Mouse (Mus musculus) CD4-positive helper T cell, adult 2 months (primary cell): ENCODE results near the gene Klhl23.
A peak's percentile ranks its signal among the peaks of the same experiment; 100 is the strongest.
"Not testable (repeated sequence)": the region's sequence is repeated elsewhere in the genome, so short reads cannot be mapped to it uniquely, and the experiment has no call there.

Experiments
- DNase-seq: peaks from one replicate; pipeline ENCODE4 v3.0.0-alpha.2; 2012; ENCODE audit warnings: low read depth, missing footprints, low spot score

Klhl23 gene

DNA sequence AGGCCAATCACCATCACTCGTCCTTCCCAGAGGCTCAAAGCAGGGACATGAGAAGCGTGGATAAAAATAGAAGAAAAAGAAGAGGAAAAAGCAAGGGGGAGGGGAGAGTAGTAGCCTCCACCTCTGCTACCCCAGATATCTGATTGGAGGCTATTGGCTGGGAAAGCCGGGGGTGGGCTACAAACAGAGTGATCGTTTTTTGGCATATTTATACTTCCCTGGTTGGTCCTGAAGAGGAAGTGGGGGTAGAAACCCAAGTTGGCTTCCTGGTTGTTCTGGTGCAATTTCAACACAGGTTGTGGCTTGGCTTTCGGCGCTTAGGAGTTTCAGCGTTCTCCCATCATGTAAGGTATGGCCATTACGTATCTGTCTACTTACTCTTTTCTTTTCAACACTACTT, at the start of gene Klhl23:
Gene Klhl23 (plus strand): TSS at position 234 of the 400 bp plus-strand sequence.
- no peak for DNase-seq

DNA sequence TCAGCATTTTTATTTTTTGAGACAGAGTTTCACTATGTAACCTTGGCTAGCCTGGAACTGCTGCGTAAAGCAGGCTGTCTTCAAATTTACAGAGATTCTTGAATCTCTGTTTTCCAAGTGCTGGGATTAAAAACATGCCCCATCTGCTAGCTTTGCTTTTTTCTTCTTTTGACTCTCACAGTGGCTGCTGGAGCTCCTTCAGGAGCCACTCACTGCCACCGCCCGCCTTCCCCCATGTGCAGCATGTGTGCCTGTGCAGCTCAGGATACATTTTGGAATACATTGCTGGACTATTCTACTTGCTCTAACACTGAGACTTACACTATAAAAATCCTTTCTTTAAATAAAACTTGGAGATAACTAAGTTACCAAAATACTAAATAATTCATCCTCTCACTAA, 48.4 kb upstream of the Klhl23 start:
- no peak for DNase-seq

- peak; percentile 42 for DNase-seq
Measured at GRCm38 (mm10) chr2:69777985-69778835, 43.5 kb upstream of the Klhl23 start.

- peak; percentile 82 for DNase-seq
Measured at GRCm38 (mm10) chr2:69778836-69779177, 42.9 kb upstream of the Klhl23 start.

- no peak for DNase-seq
Measured at GRCm38 (mm10) chr2:69788974-69789373, 32.8 kb upstream of the Klhl23 start.

- DNase-seq = peak; percentile 98
Measured at GRCm38 (mm10) chr2:69789429-69790069, 32.2 kb upstream of the Klhl23 start, which contains the start of the genes Ccdc173 and Phospho2. Gene Ccdc173, minus strand, starts transcription at chr2:69789575. Gene Phospho2, plus strand, starts transcription at chr2:69789623.

GRCm38 (mm10) chr2:69790285-69790684, 31.5 kb upstream of the Klhl23 start:
- peak; percentile 88 for DNase-seq

DNA sequence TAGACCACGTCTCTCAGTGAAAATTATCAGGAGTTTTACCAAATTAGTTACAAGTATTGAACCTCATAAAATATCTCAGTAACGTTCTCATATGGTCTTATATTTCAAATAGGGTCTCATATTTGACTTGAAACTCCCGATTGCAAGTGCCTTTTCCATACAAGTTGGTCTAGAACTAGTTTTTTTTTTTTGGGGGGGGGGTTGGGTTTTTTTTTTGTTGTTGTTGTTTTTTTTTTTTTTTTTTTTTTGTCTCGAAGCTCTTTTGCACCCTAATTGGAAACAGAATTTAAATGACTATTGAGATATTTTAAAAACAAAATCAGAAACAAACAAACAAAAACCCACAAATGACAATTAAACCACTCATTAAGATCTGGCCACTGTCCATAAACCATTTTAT, 31.0 kb upstream of the Klhl23 start:
- no peak for DNase-seq

DNA sequence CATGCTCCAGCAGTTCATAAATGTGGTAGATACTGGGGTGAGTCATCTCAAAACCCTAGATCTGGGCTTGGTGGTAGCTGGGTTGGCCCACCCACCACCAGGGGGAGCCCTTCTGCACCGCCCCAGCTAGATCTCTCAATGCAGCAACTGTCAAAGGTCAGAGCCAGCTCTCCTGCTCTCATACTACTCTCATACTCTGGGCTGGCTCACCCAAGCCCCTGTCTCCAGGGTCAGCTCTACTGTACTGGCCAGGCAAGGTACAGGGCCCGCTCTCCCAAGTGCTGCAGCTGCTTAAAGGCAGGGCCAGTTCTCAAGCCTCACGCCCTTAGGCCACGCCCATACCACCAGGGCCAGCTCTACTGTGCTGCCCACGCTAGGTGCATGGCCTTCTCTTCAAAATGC, 18.8 kb upstream of the Klhl23 start:
- DNase-seq = peak; percentile 80

DNA sequence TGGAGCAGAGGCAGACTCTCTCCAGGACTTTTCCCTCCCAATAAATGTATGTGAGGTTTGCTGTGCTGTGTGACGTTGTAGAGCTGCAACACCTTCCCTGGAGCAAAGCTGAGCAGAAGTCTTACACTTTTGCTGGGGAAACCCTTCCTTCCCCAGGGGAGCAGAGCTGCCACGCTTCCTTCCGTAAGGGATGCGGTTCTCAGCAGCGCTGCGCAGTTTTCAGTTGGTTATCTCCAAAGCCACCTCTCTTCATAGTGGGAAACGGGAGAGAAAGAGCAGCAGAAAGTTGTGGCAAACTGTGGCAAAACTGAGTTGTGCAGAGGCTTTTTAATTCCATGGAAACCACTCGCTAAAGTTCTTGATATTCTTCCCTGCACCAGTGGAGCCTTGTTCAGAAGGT, 18.0 kb upstream of the Klhl23 start:
- no peak for DNase-seq

GRCm38 (mm10) chr2:69804663-69805062, 17.1 kb upstream of the Klhl23 start:
- not testable (repeated sequence) for DNase-seq

- no peak for DNase-seq
Measured at GRCm38 (mm10) chr2:69810169-69810568, 11.6 kb upstream of the Klhl23 start.

DNA sequence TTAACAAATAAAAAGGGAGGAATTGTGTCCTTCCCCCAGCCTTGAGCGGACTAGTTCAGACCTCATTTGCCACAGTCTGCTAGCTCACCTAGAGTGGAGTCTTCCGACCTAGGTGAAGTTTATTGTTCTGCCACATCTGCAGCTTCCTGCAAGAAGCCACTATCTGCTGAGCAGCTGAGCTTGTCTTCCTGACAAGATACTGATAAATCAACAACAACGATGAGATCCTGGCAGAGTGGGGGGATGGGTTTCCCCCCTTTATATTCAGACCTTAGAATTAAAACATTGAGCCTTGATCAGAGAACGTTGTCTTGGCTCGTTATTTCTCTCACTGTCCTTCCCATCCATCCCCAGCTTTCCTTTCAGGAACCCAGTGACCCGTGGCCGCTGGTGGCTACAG, 10.4 kb upstream of the Klhl23 start:
- DNase-seq = not testable (repeated sequence)

- no peak for DNase-seq
Measured at GRCm38 (mm10) chr2:69816575-69816974, 5.2 kb upstream of the Klhl23 start.

GRCm38 (mm10) chr2:69818350-69819085, 3.2 kb upstream of the Klhl23 start:
- DNase-seq = no peak

DNA sequence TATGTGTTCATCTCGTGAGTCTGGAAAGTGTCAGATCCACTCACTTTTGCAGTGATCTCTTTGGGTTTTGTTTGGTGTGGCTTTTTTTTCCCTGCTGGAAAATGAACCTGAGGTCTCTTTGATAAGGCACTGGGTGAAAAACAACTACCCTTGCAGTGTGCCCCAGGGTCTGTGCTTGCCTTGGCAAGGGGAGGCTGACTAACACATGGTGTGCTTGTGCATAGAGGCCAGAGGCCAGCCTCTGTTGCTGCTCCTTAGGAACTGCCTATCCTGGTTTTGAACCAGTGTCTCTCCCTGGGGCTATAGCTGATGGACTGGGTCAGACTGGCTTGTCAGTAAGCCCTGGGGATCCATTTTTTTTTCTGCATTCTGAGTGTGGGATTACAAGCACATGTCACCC, 1.5 kb upstream of the Klhl23 start:
- no peak for DNase-seq

DNA sequence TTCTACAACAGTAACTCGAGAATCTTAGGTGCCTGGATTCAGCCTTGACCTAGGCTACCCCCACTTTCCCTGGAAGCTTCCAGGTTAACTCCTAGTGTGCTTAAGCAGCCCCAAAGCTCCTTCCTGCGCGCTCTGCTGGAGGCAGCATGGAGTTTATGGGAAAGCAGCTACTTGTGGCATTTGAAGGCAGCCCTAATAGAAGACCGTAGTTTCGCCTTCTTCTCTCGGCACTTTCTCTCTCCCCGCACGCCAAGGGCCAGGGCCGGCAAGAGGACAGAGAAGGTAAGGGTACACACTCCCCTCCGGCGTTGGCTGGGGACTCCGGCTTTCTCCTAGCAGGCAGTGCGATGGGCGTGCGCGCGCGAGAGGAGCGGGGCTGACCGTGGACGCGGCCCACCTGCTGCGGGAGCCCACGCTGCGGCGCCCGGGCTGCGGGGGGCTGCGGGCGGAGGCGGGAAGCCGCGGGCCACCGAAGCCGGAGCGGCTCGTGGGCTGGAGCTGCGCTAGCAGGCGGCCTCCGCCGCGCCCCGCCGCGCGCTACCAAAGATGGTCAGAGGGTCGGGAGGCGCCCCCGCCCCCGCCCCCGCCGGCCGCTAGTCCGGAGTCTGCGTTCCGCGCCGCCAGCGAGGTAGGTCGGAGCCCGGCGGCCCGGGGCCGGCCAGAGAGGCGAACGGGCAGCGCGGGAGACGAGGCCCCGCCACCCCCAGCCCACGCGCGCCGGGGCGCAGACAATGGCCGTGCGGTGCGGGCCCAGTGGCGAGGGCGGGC, 801 bp downstream of the Klhl23 start:
- DNase-seq = peak; percentile 5

GRCm38 (mm10) chr2:69823129-69823677, 1.5 kb downstream of the Klhl23 start:
- no peak for DNase-seq

DNA sequence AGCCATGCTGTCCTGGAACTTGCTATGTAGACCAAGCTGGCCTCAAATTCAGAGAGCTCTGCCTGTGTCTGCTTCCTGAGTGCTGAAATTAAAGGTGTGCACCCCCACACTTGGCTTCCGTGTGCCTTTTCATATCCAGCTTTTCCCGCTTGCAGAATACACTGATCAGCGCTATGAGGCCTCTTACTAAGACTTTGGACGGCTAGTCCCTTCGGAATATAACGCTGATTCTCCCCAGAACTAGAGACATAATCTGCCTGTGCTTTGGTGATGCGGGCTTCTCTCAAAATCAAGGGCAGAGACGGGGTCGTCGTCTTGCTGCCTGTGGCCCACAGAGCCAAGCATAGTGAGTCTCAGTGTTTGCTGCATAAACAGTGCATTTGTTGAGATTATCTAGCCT, 4.2 kb downstream of the Klhl23 start:
- DNase-seq = no peak

DNA sequence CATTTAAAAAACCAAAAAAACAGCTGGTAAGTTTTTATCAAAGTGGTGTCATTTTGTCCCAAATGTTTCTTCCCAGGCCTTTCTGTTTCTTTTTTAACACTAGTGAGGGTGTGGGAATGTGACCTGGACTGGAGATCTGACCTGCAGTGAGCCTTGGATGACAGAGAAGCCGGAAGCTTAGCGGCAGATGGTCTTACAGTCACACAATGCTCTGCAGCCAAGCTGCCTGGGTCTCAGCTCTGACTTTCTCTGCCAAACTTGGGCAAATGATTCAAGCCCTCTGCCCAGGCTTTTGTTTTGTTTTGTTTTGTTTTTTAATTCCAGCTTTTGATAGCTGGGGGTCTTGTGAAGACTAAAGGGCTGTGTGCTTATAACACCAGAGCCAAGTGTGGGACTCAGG, 4.6 kb downstream of the Klhl23 start:
- no peak for DNase-seq

DNA sequence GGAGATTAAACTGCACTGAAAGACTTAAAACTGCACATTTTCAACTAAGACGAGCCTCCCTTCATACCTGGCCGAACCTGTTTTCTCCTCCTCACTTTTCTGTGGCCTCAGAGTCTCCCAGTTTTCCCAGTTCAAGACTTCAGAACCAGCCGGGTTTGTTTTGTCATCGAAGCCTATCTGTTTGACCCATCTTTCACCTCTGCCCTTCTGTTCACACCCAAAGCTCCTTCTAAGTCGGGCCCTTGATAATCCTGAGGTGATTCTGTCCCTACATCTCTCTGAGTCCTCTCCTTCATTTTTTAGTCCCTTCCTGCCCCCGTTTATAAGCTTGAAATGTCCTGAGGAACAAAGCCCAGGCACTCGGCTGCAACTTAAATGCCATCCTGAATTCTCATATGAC, 6.3 kb downstream of the Klhl23 start:
- no peak for DNase-seq
